Mouse (Mus musculus) kidney, postnatal 14 days (tissue): ENCODE data around the gene Gm28729.
A peak's percentile ranks its signal among the peaks of the same experiment; 100 is the strongest.
"Not testable (repeated sequence)": the region's sequence is repeated elsewhere in the genome, so short reads cannot be mapped to it uniquely, and the experiment has no call there.

Source experiments
- DNase-seq: peaks from one replicate; pipeline ENCODE4 v3.0.0; 2022; ENCODE audit warnings: mixed read lengths

The Gm28729 gene

DNA sequence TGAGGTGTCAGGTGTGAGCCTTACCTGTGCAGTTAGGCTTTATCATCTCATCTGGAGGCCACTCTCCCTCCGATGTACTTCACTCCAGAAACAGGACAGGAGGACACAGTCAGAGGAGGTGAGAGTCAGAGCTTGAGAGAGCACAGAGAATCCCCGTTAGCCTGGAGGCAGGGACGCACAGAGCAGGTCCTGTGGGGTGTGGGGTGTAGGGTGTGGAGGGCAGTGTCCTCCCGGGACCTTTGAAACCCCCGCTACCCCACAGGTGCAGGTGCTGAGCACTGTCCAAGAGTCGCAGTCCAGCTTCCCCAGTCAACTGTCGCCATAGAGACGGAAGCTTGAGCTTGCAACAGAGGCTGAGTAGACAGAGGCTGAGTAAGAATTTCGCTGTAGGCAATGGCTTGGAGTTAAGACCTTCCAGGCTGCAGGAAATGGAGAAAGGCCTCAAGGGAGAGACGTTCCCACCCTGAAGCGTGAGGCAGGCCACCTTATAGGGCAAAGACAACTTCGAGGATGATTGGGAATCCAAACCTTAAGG is at the start of gene Gm28729:
Gene Gm28729, minus strand, starts transcription at position 293 of the 535 bp plus-strand sequence.
- DNase-seq, result no peak

DNA sequence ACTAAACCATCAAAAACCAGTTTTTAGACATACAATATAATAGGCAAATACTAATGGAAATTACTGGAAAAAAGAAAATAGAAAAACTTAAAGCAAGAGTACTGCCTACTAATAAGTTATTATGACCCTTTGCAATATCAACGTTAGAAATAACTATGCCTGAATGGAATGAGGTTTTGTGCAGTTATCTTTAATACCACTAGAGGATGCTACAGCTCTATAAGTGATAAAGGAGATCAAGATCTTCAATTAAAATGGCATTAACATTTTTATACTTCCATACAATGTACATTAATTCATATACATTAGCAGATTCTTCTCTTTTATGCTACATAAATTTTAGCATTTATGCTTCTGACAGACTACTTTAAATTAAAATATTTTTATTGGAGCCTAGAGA is 48.2 kb upstream of the Gm28729 start:
- no peak for DNase-seq

DNA sequence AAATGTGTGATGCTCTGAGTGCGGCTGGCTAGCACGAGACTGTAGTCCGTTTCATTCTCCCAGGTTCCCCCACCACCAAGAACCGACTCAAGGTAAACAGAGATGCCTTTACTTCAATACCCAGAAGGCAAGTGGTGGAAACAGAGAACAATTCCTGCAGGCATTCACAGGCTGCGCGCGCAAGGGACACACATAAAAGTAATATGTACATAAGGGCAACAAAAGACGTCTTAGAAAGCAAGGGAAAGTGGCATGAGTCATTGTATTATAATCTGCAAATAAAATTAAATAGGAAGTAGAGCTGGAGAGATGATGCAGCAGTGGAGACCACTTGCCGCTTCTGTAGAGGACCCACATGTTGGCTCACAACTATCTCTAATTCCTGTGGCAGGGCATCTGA is 47.7 kb upstream of the Gm28729 start:
- no peak for DNase-seq

- peak; percentile 19 for DNase-seq
Observed at GRCm38 (mm10) chr9:96566470-96566996, 41.5 kb upstream of the Gm28729 start.

DNA sequence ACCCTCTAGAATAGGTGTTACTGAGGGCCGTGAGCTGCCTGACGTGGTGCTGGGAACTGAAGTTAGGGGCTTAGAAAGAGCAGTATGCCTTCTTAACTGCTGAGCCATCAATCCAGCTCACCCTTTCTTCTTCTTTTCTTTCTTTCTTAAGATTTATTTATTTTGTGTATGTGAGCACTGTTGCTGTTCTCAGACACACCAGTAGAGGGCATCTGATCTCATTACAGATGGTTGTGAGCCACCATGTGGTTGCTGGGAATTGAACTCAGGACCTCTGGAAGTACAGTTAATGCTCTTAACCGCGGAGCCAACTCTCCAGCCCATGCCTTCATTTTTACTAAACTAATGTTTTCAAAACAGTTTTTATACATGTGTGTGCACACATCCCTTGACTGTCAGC is 38.4 kb upstream of the Gm28729 start:
- DNase-seq, result no peak

- no peak for DNase-seq
Observed at GRCm38 (mm10) chr9:96559148-96559547, 34.1 kb upstream of the Gm28729 start.

- no peak for DNase-seq
Observed at GRCm38 (mm10) chr9:96558594-96558993, 33.5 kb upstream of the Gm28729 start.

DNA sequence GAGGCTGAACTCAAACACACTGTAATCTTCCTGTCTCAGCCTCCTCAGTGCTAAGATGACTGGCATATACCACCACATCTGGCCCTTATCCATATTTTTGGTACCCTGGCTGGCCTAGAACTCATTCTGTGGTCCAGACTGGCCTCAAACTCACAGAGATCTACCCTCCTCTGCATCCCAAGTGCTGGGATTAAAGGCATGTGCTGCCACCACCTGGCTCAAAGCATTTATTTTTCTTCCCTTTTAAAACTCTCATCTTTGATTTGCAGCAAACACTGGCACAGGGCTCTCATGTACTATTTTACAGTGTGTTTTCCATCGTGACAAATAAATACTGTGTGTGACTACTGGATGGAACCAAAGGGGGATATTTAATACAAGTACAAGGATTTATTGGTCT is 29.0 kb upstream of the Gm28729 start:
- DNase-seq, result no peak

GRCm38 (mm10) chr9:96545410-96545809 is 20.3 kb upstream of the Gm28729 start:
- no peak for DNase-seq

- DNase-seq, result peak; percentile 48
Observed at GRCm38 (mm10) chr9:96543643-96544640, 18.9 kb upstream of the Gm28729 start.

- peak; percentile 14 for DNase-seq
Observed at GRCm38 (mm10) chr9:96538916-96539315, 13.9 kb upstream of the Gm28729 start.

- no peak for DNase-seq
Observed at GRCm38 (mm10) chr9:96537615-96537919, 12.5 kb upstream of the Gm28729 start.

DNA sequence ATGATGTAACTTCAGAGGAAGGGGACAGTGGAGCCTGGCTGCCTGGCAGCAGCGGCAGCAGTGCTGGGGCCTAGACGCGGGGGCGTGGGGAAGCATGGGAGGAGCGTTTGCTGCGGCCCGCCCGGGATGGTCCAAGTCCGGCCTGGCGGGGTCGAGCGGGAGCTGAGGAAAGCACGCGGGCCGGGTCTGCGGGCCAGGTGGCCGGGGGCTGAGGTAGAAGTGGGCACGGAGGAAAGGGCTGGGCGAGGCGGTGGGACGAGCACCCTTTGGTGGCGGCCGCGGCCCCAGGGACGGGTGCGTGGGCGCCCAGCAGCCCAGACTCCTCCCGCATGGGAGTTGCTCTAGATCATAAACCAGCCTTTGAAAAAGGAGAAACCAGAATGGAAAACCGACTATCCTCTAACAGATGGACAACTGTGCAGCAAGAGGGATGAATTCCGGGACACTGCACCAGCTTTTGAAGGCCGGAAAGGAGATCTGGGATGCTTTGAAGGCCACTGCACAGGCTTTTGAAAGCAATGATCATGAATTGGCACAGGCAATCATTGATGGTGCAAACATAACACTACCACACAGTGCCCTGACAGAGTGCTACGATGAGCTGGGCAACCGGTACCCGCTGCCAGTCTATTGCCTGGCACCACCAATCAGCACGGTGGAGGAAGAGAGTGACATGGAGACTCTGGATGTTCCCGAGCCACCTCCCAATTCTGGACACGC is 12.0 kb upstream of the Gm28729 start:
- peak; percentile 52 for DNase-seq

- DNase-seq, result not testable (repeated sequence)
Observed at GRCm38 (mm10) chr9:96536093-96536492, 11.0 kb upstream of the Gm28729 start.

DNA sequence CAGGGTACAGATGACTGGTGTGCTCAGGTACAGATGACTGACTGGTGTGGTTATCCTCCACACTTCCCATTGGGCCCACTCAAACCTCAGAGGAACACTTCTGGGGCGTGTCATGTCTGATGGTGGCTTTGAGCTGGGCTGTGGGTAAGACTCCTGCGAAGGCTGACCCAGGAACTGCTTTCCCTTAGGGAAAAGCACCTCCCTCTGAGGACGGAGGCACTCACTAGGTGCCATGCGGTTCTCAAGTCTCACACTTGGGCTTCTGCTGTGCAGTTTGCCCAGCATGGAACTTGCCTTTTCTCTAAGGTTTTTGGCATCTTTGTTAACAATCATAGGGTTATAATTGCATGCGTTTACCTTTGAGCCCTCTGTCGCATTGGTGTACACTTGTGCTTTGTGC is 10.4 kb upstream of the Gm28729 start:
- no peak for DNase-seq

DNA sequence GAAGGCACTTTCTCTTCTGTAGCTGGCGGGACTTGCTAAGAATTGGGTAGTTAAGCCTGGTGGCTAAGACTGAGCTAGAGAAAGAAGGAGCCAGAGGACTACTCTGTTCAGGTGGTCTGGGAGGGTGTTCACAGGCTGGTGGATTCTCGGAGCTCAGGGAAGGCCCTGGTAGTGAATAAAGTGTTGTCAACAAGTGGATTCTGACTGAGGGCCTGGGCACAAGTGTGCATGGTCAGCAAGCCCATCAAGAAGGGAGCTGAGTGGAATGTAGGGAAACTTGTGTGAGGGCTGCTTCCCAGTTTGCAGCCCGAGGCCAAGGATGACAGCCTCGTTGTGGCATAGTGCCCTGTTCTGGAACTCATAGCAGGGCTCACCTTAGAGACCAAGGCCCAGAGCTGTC is 9.2 kb upstream of the Gm28729 start:
- DNase-seq, result no peak

DNA sequence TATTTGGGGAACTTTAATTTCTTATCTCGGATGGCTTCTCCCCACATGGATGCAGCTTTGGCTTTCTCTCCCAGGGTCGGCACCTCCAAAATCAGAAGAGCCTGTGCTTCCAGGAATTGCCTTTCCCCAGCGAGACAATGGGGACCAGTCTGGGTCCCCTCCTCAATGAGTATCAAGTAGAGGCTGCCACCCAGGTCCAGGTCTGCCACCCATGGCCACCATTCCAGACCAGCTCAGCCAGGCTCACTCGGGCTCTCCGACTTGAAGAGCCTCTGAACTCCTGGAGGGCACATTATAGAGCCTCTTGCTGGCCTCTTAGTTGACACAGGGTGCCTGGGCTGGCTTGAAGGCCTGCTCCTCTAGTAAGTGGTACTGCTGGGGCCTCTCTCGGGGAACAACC is 8.4 kb upstream of the Gm28729 start:
- no peak for DNase-seq

GRCm38 (mm10) chr9:96532531-96532930 is 7.5 kb upstream of the Gm28729 start:
- DNase-seq, result no peak

DNA sequence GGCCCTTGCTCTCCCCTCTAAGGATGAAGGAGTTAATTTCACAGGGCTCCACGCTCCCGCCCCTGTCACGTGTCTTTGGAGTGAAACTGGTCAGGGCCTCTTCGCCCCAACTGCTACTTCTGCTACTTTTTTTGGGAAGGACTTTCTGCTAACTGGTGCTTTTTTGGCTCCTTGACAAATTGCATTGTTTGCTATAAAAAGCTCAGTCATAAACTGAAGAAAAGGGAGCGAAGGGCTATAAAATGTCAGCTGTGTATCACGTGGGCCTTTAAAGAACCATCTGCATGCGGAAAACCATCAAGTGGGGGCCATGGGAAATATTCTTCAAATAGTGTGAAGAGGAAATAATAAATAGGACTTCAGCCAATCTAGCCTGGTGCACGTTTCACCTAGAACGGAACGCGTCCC is 5.6 kb upstream of the Gm28729 start:
- peak; percentile 66 for DNase-seq

DNA sequence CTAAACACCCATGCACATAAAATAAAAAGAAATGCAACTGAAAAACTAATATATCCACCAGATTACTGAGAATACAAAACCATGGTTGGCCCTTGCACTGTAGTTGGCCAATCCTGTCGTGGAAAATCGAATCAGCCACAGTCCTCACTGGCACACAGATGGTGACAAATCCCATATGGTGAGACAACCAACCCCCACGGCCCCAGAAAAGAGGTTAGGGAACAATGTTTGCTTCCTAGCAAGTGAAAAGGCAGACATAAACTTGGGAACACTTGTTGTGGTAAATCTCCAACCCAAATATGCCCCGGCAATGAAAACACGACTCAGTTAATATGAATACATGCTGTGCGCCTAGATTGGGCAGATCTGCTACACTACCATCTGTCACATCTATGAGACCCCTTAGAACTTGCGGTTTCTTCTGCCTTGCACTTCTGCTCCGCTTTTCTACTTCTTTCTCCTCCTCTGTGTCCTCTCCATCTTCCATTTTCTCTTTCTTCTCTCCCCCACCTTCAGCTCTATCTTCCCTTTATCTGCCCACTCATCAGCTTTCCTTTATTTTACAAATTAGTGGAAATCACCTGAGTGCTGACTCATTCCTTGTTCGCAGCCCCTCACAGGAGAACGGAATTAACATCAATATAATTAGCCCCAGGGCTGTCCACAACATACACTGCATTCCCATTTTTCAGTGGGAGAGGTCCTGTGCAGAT is 5.1 kb upstream of the Gm28729 start:
- no peak for DNase-seq

DNA sequence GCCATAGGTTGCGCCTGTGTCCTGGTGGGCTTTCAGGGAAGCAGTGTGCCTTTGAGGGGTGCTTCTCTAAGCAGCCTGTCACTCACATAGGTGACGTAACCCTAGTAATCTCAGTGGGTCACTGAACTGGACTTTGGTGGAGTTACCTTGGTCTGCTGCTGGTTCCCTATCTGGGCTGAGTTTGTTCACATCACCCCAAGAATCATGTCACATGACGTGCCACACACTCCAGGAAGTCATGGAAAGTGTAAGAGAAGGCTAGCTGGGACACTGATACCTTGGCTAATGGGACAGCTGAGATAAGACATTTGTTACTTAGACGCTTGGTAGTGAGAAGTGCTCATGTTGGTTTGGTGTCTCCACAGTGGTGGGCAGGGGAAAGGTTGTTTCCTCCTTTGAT is 947 bp upstream of the Gm28729 start:
- DNase-seq, result no peak

- DNase-seq, result no peak
Observed at GRCm38 (mm10) chr9:96523148-96523547, 1.9 kb downstream of the Gm28729 start.

DNA sequence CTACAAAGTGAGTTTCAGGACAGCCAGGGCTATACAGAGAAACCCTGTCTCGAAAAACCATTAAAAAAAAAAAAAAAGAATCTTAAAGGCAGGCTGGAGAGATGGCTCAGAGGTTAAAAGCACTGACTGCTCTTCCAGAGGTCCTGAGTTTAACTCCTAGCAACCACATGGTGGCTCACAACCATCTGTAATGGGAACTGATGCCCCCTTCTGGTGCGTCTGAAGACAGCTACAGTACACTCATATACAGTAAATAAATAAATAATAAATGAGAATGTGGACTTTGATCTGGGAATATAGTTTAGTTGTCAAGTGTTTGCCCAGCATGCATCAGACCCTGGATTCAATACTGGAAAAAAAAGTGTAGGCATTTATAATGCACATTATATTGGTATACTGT is 3.5 kb downstream of the Gm28729 start:
- not testable (repeated sequence) for DNase-seq
